Mouse (Mus musculus): ENCODE data around the gene Zfpm1.
A peak's percentile ranks its signal among the peaks of the same experiment; 100 is the strongest.

Zfpm1 gene

DNA sequence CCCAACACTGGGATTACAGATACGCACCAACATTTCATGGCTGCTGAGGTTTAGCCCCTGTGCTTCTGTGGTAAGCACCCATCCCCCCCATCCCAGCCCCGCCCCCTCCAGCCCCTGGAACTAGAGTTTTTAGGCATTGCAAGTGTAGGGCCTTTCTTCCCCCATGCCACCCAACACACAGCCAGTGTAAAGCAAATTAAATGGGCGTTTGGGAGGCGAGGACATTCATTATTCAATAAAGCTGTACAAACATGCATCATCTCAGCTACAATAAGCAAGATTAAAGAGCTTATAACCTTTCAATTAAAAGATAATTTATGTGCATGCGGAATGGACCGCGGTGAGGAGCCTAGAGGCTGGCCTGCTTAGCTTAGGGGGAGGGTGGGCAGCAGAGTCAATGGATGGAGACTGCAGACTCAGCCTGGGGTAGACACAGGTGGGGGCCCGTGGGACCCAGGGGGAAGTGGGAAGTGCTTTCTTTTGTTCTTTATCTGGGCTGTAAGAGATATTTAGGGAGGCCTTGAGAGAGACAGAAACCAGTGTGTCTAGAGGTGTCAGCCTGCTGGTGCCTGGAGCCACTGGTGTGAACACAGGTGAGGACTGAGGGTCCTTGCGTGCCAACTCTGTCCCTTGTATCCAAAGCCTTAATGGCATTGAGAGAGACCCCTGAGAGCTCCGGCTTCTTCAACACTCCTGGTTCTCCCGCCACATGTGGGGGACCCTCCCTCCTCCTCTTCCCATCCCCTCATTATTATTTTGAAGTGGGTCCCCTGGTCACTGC lies 68.6 kb downstream of the Zfpm1 start:
- no peak for DNase-seq

DNA sequence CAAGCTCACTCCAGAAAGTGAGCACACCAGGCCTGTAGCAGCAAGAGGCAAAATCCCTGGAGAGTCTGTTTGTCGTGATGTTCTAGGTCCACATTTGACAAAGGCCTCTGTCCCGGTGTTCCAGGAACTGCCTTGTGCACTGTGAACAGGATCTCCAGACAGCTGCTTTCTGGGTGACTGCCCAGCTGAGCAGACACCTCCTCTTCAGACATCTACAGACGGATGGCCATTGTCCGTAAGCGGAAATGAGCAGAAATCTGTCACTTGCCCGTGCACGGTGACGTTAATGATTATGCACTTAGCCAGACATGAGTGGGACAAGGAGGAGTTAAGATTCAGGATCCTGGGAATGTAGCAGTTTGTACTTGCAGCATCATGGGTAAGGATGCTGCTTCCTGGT lies 72.2 kb downstream of the Zfpm1 start:
- no peak for DNase-seq

DNA sequence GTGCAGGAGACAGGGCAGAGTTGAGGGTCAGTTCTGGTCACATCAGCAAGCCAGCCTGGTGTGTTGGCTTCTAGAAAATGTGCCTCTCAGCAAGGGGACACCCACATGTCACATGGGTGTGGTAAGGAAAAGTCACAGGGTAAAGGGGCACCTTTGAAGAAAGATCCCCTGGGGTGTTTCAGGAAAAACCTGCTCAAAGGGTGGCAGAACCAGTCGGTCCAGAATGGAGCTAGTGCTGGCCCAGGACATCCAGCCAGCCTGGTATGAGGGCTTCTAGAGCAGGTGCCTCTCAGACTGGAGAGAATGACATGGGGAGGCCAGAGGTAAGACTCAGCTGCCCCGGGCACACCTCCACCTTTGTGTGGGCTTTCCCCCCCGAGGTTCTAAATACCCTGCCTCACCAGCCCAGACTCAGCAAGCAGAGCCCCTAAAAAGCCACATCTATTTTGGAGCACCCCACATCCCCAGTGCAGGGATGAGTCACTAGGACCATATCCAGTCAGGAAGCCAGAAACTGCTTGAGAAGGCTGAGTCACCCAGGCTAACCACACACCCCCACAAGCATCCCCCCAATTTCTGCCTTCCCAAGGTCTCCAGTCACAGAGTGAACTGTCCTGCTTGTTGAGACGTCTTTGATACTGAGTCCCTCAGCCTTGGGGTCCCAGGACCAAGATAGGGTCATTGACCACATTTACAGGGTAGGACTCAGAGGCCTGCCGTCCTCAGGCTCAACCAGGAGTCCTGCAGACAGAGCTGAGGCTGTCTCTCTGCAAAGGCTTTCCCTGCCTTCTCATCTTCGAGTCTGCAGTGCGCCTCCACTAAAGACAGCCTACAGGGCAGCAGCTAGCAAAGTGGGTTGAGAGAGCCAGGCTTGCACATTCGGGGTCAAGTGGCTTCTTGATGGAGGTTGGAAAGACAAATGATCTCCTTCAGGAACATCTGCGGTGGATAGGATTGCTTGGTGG lies 74.0 kb downstream of the Zfpm1 start:
- DNase-seq: no peak

GRCm38 (mm10) chr8:122357202-122357601 lies 75.3 kb downstream of the Zfpm1 start:
- DNase-seq: no peak

DNA sequence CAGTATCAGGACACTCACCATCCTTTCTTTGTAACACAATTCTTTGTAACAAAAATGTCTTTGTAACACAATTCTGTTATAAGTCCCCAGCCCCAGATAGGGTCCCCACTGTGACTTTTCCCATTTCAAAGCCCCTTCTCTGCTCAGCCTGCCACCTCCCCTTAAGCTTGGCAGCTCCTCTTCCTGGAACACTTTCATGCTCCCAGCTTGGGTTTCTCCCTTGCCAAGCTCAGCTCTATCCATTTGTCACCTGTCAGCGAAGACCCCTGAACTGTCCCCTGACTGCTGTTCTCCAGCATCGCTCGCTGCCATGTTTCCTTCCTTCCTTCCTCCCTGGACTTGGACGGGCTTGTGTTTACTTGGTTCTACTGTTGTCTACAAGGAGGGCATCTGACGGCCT lies 75.7 kb downstream of the Zfpm1 start:
- no peak for DNase-seq

DNA sequence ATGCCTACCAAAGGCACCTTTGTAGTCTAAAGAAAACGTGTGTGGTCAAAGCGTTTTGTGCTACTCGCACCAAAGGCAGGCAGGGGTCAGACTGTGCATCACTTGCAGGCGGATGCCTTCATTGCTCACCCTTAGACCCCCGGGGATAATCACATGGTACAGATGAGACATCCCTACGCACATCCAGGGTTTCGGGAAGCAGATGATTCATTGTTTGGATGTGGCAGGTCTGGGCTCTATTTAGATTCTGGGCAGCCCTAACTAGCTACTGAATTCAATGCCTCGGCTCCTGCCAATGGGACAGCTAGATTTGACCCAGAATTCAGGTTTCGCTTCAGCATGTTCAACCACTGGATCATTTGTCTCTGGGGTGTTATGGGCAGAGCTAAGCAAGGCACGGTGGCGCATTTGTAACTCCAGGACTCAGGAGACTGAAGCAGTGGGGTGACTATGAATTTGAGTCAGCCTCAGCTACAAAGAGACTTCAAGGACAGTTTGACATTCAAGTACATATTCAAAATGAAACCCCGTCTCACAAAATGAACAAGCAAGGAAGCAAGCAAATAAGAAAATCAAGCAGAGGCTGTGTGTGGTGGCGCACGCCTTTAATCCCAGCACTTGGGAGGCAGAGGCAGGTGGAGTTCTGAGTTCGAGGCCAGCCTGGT lies 77.3 kb downstream of the Zfpm1 start:
- no peak for DNase-seq

DNA sequence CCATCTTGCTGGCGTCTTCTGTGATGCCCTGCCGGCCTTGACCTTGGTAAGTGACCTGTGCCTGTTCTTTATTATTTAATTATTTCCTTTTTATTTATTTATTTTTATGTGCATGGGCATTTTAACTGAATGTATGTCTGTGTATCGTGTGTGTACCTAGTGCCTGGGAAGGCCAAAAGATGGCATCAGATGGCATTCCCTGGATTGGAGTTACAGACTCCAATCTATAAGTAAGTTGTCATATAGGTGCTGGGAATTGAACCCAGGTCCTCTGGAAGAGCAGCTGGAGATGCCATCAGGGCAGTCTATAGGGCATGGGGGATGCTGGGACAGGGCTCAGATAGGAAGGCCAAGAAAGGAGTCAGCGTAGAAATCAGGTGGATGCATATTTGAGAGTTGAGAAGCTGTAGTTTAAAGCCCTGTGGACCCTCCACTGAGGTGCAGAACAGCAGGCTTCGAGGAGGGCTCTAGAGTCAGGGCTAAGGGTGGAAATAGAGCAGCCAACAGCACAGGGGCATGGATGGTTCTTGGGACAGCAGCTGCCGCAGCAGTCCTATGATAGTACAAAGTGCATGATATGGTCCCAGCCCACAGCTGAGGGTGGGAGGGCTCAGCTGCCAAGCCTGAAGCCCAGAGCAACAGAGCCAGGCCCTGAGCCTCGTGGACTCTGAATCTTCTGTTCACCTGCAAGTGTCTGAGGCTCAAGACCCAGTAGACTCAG lies 78.9 kb downstream of the Zfpm1 start, which contains the start of gene Trhr2:
TSS of gene Trhr2 (minus strand) at position 51 of the 721 bp plus-strand sequence.
- DNase-seq: no peak

- DNase-seq: no peak
Measured at GRCm38 (mm10) chr8:122362271-122362670, 80.3 kb downstream of the Zfpm1 start.

DNA sequence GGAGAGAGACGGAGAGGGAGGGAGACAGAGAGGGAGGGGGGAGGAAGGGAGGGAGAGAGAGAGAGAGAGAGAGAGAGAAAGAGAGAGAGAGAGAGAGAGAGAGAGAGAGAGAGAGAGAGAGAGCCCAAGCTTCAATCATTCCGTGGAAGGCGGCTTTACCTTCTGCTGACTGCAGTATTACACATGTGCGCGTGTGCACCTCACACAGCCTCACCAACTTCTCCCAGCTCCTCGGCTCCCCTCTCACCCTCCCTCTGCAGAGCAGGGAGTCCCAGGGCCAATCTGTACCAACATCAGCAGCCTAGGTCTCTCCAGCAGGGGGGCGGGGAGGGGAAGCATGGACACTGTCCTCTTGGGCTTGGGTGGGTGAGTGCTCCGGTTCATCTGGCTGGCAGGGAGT lies 81.0 kb downstream of the Zfpm1 start:
- DNase-seq: no peak

DNA sequence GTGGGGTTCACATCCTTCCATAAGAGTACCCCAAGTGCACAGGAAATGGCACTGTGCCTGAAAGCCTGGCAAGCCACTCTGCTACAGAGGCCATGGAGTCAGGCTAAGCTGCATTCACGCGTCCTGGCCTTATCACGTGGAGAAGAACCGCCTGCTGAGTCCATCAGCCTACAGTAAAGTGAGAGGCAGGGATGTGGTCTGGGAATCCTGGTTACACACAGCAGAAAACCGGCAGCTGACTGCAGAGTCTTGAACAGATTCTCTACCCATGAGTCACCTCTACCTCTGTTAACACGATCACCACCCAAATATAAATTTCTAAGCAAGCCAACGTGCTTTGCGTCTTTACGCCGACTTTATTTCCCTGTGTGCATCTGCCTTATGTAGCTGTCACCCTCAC lies 86.6 kb downstream of the Zfpm1 start:
- DNase-seq: no peak

- DNase-seq: peak; percentile 53
Measured at GRCm38 (mm10) chr8:122369665-122370064, 87.7 kb downstream of the Zfpm1 start.

GRCm38 (mm10) chr8:122371706-122372105 lies 89.8 kb downstream of the Zfpm1 start:
- no peak for DNase-seq

DNA sequence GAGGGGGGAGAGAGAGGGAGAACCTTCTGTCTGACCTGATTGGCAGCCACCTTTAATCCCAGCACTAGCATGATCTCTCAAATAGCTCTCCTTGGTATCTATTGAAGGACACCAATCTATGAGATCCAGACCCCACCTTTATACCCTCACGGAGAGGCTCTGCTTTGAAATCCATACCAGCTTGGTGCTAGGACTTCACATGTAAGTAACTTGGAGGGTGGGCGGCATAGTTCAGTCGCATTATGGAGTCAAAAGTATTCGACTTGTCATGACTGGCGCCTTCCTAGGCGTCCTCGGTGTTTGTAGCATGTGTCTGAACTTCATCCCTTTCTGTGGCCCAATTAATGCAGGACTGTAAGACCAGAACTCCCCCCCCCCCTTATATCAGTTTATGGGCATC lies 93.4 kb downstream of the Zfpm1 start:
- DNase-seq: peak; percentile 9

- no peak for DNase-seq
Measured at GRCm38 (mm10) chr8:122375751-122376364, 93.9 kb downstream of the Zfpm1 start.

DNA sequence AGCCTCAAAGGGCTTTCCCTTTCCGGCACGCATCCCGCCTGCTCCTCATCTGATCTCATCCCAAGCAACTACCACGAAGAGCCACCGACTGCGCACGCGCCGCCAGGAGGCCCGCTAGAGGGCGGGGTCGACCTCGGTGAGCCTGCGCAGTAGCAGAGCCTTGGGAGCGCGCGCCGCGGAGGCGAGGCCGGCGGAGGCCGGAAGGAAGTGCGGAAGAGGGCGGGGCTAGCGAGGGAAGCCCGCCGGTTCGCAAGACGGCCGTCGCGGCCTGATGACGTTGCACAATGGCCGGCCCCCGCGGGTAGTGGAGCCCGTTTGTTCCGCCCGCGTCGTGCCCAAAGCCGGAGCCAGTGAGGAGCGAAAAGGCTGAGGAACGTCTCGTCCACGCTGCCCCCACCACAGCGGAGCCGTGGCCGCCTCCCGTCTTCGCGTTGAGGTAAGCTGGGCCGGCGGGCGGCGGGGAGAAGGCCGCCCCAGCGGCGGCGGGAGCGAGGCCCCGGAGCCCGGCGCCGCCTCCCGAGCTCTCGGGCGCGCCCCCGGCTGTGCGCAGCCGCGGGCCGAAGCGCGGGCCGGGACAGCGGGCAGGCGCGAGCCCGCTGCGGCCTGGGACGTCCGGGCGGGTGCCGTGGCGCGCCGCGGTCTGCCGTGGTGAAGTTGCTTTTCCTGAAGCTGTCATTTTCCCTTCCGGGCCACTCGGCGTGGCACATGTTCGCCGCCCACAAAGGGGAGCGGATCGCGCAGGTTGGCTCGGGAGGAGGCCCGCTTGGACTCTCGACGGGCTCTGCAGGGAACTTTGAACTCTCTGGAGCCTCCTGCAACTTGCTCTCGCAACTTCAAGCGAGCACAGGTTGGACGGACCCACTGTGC lies 94.7 kb downstream of the Zfpm1 start, which contains the start of gene Zc3h18:
TSS of gene Zc3h18 (plus strand) at position 245 of the 867 bp plus-strand sequence.
- peak; percentile 100 for DNase-seq

DNA sequence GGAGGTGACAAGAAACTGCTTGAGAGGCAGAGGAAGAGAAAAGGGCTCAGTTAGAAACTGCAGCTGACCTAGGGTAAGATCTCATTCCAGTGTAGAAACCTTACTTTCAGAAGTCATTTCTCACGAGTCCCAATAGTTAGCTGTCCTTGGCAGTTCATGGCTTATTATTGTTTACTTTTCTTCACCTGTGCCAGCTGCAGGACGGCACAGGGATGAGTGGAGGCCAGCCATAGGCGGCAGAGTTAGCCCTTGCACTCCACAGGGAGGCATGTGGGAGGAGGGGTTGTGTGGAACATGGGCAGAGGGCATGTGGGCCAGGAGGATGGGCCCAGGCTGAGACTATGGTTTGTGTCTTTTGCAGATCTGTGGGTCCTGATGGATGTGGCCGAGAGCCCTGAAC lies 101.1 kb downstream of the Zfpm1 start:
- DNase-seq: no peak

Data from thymus, postnatal 14 days (tissue).